Mouse (Mus musculus) monocyte, adult 2 months (primary cell): ENCODE data around the gene Arhgap33.

Experiments
- DNase-seq, 2 experiments: peaks; one replicate each; pipeline ENCODE4 v3.0.0; 2022; ENCODE audit warnings: low spot score in 2 of 2, low read depth in 1 of 2

The Arhgap33 gene

DNA sequence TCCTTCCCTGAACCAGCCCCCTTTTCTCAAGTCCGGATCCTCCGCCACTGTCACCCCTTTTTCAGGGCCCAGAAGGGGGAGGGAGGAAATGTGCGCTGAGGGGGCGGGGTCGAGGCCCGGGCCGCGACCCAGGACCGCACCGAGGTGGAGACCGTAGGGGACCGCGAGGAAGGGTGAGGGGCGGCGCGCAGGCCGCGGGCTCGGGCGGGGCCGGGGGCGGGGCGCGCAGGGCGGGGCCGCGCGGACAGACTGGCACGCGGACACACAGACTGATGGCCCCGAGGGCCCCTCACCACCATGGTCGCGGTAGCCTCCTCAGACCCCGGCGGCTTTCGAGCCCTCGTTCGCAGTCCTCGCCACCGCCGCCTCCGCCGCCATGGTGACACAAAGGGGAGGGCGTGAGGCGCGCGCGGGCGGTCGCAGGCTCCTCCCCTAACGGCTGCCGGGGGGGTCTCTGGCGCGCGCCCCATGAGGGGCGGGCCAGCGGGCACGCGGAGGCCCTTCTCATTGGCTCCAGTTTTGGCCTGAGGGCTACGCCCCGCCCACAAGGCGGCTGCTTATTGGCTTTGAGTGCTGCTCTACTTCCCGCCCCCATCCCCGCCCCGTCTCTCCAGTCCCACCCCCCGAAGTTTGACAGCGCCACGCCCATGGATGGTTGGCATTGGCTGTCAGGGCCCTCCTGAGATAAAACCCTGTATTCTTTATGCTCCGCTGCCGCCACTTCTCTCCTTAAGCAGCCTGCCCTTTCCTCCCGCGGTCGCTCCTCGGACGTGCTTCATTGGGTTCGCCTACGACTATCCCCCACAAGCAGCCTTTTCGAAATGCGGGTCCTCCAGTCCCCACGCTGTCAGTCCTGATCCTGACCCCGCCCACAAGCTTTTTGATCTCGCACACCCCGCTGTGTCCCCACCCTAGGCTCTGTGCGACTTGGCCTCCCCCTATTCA, at the start of gene Arhgap33:
Arhgap33 (minus strand) TSS at position 428 of the 945 bp plus-strand sequence.
- DNase-seq: peak; percentile 78 to 79

DNA sequence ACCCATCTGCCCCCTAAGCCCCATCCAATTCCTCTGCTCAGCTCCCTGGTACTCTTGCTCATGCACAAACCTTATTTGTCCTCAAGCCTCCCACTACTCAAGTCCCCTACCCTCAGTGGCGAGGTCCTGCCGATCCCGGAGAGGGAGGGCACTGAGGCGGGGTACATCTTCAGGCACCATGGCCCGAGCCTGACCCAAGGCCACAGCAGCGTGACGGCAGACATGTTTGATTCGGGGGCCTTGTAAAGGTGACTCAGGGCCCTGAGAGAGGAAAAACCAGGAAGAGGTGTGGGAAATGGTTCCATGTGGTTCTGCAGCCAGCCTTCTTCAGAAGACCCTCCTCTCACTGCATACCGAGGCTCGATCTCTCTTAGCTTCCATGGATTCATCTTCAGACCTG, 49.5 kb upstream of the Arhgap33 start:
- DNase-seq: no peak

DNA sequence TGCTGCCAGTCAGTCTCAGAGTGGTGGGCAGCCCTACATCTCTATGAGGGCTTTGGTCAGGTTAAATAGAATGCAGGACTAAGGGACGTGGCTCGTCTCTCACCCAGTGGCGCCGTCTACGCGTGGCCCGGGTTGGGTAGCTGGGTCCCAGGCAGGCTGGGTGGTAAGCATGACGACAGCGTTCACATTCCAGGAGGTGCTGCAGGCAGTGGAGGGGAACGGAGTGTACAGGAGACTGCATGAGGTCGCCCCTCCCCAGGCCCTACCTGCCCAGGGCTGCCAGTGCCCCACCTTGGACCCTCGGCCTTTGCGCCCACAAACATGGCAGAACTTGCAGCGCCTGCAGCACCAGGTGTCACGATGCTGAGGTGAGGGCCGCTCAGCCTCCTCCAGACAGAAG, 46.7 kb upstream of the Arhgap33 start:
- DNase-seq: no peak

DNA sequence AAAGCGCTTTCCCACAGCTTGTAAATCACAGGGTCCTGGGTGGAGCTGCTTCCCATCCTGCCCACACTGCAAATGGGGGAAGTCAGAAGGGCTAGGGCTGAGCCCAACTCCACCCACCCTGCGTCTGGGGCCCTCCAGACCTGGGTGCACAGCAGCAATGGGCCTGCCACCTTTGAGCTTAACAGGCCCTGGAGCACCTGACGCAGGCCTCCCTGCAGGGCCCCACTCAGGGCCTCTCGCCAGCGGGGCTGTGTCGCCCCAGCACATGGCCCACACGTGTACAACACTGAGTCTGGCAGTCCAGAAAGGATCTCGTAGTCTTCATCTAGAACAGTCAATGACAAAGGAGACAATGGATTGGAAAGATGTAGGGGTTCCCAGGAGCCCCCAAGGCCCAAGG, 45.1 kb upstream of the Arhgap33 start:
- no peak for DNase-seq

GRCm38 (mm10) chr7:30572969-30573368, 38.1 kb upstream of the Arhgap33 start:
- DNase-seq: no peak

GRCm38 (mm10) chr7:30572389-30572788, 37.5 kb upstream of the Arhgap33 start:
- no peak for DNase-seq

DNA sequence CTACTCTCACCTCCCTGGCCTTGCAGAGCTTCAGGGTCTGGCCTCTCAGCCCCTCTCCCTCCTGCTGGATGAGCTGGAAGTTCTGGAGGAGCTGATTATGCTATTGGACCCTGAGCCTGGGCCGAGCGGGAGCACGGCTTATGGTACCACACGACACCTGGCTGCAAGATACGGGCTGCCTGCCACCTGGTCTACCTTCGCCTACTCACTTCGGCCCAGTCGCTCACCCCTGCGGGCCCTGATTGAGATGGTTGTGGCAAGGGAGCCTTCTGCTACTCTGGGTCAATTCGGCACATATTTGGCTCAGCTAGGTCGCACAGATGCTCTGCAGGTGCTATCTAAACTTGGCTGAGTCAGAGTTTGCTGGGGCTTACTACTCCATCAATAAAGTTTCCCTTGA, 32.7 kb upstream of the Arhgap33 start:
- no peak for DNase-seq

GRCm38 (mm10) chr7:30566033-30566432, 31.2 kb upstream of the Arhgap33 start:
- DNase-seq: no peak

GRCm38 (mm10) chr7:30564970-30565571, 30.2 kb upstream of the Arhgap33 start, which contains the start of gene Igflr1:
Igflr1 (plus strand) TSS chr7:30565427.
- DNase-seq: no peak

GRCm38 (mm10) chr7:30563906-30564280, 29.0 kb upstream of the Arhgap33 start:
- no peak for DNase-seq

- peak; percentile 84 to 89 for DNase-seq
Measured at GRCm38 (mm10) chr7:30563117-30563905, 28.5 kb upstream of the Arhgap33 start, which contains the start of the genes U2af1l4, Gm49396 and Psenen. U2af1l4 (plus strand) TSS chr7:30563301. Gm49396 (plus strand) TSS chr7:30563344. Psenen (minus strand) TSS chr7:30563627.

- DNase-seq: no peak
Measured at GRCm38 (mm10) chr7:30562526-30563116, 27.8 kb upstream of the Arhgap33 start.

DNA sequence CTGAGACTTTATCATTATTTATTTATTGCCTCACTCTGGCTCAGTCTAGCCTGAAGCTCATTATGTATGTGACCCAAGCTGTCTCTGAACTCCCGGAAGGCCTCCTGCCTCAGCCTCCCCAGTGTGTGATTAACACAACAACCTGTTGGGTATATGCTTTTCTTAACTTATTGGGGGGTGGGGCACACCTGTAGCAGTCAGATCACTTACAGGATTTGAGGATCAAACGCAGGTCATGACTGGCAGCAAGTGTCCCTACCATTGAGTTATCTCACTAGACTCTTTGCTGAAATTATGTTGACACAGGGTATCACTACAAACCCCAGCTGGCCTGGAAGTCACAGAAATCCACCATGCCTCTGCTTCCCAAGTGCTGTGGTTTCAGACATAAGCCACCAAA, 25.4 kb upstream of the Arhgap33 start:
- DNase-seq: no peak

DNA sequence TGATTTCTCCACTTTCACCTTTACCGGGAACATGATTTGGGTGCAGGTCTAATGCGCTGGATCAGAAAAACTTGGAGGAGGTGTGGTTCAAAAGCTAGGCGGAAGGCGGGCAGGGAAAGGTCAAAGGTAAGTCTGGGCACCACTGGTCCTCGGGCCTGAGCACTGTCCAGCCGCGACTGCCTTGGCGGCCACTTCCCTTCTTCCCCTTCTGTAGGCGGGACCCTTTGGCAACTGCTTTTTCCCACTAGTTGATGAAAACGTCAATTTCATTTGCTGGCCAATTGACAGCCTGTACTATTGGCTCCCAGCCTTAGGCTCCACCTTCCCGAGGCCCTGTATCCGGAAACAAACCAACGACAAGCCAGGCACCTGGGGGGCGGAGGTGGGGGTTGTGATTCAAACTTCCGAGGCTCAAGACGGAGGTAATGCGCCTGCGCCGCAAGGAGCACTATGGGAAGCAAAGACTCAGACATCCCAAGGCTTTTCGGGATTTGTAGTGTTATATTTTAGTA, 24.6 kb upstream of the Arhgap33 start, which contains the start of gene Lin37:
Lin37 (minus strand) TSS at position 396 of the 512 bp plus-strand sequence.
- DNase-seq: peak; percentile 77 to 81

DNA sequence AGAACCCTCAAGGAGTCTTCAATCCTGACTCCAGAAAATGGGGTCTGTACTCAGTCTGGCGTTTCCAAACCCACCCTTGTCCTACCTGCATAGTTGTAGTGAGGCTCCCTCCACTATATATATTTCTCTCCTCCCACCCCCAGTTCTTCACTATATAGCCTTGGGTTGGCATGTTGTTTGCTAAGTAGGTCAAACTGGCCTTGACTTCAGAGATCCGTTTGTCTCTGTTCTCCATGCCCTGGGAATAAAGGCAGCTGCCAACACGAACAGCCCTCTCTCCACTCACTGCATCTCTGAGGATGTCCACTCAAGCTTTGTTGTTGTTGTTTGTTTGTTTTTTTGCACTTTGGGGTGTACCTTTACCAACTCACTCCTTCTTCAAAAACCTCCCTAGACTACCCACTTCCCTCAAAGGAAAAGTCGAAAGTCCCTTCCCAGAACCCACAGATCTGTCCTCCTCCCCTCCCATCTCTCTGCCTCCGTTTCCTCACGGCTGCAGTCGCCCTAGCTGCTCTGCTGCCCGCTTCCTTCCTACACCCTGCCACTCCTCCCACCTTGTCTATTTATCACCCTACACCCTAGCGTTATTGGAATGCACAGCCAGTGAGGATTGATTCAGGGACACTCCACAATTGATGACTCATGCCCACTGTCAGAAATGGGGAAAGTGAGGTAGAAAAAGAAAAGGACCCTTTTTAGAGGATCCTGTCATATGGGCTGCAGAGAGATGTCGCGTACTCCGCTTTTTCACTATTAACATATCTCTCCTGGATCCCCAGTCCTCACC, 24.0 kb upstream of the Arhgap33 start:
- no peak for DNase-seq

- DNase-seq: no peak
Measured at GRCm38 (mm10) chr7:30557901-30558514, 23.1 kb upstream of the Arhgap33 start.

DNA sequence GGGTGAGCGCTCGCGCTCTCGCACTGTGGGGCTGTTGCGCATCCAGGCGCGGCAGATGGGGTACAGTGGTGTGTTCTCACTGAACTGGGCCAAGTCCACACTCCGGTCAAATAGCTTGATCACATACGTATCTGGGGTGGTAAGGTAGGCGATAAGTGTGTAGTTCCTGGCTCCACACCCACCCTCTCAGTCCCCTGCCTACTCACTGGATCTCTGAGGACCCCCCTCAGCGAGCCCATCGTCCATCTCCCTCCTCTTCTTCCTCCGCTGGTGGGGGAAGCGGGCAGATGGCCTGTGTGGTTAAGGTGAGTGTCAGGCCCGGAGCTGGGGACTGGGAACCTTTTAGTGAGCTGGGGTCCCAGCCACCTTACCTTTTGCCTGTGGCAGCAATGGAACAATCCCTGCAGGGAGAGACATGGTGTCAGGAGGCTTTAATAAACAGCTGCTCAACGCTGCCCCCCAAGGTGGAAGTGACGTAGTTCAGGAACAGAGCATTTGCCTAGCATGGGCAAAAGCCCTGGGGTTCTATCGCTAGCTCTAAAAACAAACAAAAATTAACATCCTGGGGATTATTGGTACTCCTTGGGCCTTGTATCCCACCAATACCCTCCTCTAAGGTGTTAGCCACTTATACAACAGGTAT, 22.2 kb upstream of the Arhgap33 start:
- DNase-seq: no peak

DNA sequence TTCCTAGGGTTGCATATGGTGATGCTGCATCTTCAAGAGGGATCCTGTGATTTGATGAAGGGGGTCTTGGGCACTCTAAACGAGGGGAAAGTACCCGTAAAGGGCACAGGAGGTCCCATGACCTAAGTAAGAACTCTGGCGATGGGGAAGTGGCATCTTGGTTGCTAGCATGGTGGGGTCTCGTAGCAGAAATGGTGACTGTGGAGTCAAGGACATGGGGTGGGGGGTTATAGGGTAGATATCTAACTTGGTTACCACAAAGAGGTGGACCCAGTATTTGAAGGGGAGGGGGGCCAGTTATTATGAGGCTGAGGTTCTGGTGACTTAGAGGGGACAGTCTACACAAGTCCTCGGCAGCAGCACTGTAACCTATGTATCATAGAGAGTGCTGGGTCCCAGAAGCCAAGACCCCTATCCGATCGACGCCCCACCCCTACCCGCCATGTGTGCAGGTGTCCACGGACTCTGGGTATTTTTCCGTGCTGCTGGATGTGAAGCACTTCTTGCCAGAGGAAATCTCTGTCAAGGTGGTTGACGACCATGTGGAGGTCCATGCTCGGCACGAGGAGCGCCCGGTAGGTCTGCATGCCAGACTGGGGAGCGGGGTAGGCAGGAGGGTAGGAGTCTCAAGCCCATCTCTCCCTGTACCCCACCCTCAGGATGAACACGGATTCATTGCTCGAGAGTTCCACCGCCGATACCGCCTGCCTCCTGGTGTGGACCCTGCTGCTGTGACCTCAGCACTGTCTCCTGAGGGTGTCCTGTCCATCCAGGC, 19.1 kb upstream of the Arhgap33 start:
- no peak for DNase-seq
